Mouse (Mus musculus) ES-CJ7 (cell line): ENCODE results near the gene Slco2a1.
A peak's percentile ranks its signal among the peaks of the same experiment; 100 is the strongest.

Experiments used
- DNase-seq: peaks from one replicate; pipeline ENCODE4 v3.0.0; 2011; ENCODE audit warnings: low read depth, low spot score

The Slco2a1 gene

DNA sequence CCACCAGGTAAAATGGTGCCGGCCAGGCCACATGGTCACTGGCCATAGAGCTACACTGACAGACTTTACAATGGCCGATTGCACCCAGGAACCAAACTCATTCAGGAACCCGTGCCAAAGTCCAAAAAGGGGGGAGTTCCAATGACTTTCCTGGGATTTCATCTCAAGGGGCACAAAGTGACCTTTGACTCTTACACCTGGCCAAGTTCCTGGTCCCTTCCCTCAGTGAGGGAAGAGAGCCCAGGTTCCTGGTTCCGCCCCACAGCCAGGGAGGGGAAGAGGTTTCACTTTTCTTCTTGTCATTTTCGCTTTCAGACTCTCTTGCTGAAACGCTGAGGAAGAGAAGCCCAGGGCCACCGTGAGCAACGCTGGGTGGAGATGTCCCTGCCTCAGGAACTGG, at the start of gene Slco2a1:
TSS of gene Slco2a1 (plus strand) at position 251 of the 400 bp plus-strand sequence.
- DNase-seq, result no peak

DNA sequence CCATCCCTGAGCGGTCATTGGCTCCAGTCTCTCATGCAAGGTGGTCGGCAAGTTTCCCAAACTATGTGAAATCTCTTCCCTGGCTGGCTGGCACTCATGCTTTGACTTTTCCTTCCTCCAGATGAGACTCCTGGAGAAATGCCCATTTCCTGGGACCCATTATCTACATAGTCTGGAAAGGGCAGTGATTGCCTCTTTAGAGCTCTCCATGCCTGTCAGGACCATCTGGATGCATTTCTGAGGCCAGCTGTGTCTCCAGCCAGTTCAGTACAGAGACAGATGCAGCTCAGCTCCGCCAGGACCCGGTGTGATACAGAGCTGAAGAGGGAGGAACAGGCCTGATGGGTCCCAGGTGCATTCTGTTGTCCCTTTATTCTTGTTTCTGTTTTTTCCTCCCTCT, 46.3 kb upstream of the Slco2a1 start:
- no peak for DNase-seq

DNA sequence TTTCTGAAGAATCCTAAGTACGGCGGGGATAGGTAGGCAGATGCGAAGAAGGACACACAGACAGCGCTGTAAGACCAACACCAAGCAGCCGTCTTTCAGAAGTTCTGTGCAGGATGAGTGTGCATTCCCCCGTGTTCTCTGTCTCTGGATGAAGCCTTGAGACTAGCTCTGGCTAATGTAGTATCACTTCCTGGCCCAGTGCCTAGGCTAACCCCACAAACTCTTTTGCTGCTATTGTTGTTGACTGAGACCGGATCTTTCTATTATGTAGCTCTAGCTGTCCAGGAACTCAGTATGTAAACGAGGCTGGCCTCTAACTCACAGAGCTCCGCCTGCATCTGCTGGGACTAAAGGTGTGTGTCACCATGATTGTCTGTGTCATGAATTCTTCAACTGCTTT, 43.6 kb upstream of the Slco2a1 start:
- DNase-seq, result no peak

DNA sequence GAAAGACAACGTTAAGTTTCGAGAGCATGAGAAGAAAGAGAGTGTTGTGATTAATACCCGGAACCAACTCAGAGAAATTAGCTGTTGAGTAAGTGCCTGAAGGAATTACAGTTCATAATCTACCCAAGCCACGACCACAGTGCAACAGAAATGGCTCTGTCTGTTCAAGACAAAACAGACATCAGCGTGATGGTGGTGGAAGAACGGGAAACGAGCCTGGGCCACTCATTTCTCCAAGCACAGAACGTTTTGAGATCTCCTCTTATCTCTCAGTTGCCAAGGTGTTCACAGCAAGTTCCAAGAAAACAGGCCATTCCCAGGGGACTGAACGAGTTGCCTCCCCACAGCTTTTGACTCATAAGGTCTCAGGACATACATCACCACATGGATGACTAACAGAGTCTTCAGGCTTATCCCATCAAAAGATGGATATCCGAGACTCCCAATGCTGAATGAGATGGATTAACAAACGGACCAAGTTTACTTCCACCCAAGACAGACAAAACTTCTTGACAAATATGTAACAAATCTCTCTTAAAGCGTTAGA, 42.0 kb upstream of the Slco2a1 start:
- no peak for DNase-seq

DNA sequence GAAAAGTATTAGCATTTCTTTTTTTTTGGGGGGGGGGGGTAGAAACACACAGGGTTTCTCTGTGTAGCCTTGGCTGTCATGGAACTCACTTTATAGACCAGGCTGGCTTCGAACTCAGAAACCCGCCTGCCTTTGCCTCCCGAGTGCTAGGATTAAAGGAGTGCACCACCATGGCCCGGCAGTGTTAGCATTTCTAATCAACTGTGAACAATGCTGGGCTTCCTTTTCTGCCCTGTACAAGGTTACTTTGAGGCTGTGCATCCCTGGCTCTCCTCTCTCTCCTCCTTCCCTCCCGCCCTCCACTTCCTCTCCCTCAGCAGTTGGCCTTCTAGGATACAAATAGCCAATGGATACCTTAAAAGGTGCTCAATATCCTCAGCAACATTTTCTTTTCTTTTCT, 39.8 kb upstream of the Slco2a1 start:
- DNase-seq, result peak; percentile 74

DNA sequence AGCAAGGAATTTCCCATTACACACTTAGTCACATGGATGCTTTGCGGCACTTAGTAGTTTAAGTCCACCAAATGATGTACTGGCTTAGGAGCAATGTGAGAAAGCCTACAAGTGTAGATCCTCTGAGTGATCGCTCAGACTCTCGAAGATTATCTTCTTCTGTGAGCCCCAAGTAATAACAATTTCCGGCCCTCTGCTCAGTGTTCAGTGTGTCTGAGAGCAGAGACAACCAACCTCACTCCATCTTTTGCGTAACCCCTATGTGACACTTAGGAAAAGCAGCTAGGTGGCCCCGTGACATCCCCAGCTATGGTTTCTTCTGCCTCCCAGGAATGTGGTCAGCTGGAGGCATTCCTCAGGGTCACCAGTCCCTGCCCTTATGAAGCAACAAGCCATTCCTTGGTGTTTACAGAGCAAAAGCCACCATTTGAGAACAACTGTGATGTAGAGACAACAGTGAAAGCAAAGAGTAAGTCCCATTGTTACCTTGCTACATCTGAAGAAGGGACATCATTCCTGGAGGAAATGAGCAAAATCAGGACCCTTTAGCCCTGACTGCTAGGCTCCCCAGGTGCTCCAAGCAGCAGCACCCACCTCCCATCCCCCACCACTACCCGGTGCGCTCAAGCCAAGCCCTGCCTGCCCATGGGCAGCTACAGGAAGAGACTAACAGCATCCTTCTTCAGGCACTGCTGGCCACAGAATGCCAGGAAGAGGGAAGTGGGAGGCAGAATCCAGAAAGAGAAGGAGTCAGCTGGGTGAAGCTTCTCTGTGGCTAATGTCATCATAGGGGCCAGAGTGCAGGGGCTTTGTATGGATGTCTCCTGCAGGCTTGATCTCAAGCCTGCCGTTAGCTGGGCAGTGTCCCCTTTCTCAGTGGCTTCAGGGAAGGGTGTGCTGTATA, 37.2 kb upstream of the Slco2a1 start:
- no peak for DNase-seq

DNA sequence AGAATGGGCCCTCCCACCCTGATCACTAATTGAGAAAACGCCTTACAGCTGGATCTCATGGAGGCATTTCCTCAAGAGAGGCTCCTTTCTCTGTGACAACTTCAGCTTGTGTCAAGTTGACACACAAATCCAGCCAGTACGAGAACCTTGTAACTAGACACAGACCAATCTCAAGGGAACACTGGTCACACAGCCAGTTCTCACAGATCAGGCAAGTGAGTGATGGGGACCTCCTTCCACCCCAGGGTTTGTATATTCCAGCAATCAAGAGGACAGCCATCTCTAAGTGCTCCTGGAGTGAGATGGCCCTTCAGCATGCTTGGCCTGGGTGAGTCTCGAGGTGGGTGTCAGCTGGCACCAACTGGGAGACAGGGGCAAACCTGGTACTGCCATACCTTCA, 32.6 kb upstream of the Slco2a1 start:
- DNase-seq, result no peak

DNA sequence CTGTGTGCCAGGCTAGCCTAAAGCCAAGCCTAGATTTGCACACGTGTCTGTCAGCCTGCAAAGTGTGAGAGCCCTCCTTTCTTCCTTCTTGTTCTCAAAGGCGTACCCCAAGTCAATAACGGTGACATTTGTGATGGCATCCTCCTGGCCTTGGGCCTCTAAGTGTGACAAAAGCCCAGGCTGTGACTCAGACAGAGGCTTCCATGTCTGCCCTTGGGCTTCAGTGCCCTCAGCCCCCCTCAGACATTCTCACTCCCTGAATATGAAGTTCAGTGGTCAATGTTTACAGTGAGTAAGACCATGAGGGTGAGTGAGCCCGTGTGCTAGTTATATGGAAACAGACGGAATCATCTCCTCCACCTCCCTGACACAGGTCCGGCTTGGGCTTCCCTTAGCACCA, 29.8 kb upstream of the Slco2a1 start:
- DNase-seq, result no peak

DNA sequence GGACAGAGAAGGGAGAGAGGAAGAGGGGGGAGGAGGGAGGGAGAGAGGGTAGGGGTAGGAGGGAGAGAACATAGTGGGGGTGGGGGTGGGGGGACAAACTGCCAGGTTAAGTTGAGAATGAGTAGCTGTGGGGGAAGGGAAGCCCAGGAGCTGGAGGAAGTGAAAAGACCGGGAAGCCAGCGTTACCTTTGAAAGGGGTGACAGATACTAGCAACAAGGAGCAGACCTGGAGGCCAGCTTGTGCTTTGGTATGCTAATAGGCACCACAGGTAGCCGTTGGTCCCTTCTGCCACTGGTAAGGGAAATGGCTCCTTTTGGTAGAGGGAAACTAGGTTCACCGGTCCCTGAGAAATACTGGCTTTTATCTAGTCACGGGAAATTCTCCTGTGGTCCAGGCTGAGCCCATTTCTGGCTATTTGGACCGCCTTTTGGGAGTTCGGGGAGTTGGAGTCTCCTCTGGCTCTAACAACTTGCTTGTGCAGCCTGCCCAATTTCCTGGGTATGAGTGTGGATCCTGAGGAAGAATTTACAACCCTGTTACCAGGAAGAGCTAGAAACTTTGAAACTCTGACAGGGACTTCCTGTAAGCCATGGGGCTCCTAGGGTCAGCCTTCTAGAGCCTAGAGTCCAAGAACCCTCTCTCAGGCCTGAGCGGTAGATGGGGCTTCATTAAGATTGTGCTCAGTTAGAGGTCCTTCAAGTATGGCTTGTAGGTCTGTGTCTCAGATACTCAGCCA, 27.0 kb upstream of the Slco2a1 start:
- peak; percentile 84 for DNase-seq

DNA sequence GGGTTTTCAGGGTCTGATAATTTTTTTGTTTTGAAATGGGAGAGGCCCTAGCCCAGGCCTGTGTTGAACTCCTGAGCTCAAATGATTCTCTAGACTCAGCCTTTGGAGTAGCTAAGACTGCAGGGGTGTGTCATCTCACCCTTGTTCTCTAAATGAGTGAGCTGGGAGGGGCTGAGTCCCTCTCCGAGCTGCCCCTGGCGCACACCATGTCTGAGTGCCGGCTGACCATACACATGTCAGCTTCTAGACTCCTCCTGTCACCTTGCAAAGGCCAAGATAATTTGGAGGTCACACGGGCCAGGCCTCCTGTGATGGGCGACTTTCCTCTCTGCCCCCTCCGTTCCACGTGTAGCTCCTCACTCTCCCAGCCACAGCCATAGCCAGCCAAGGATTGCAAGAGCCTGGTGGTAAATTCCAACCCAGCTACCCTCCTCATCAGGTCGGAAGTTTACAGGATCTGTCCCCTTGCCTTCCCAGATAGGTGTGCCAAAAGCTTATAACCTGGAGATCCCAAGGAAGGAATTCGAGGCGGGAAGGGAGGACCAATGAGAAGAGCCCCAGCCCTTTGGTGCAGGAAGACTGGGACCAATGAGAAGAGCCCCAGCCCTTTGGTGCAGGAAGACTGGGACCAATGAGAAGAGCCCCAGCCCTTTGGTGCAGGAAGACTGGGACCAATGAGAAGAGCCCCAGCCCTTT, 26.3 kb upstream of the Slco2a1 start:
- peak; percentile 50 for DNase-seq

DNA sequence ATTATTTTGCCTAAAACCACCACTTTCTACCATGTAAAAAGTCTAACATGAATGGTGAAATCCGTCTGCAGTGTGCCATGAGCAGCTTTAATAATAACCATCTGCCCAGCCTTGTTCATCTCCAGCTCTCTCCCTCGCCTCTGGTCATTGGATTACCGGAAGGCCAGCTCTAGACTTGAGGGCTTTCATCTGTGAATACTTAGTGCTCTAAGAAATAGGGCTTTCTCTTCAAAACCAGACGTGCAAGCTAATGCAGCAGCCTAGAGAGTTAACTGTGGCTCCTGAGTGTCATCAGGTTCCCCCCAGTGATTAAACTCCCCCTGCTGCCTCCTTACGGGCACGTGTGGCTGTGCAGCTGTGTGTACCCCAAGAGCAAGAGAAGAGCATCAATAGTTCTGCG, 25.2 kb upstream of the Slco2a1 start:
- DNase-seq, result no peak

DNA sequence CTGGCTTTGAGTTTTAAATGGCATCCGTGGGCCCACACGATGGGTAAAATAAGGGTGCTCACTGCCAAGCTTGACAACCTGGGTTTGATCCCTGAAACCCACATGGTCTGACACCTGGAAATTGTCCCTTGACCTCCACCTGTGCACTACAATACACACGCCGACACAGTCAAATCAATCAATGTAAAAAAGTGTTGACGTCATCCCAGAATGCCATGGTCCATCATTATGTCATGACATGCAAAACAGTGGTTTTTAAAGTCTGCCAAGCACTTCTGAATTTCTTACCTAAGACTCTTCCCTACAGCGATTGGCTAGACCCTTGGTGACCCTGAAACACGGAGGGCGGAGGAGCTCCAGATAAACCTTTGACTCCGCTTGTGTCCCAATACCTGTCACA, 23.9 kb upstream of the Slco2a1 start:
- DNase-seq, result no peak

DNA sequence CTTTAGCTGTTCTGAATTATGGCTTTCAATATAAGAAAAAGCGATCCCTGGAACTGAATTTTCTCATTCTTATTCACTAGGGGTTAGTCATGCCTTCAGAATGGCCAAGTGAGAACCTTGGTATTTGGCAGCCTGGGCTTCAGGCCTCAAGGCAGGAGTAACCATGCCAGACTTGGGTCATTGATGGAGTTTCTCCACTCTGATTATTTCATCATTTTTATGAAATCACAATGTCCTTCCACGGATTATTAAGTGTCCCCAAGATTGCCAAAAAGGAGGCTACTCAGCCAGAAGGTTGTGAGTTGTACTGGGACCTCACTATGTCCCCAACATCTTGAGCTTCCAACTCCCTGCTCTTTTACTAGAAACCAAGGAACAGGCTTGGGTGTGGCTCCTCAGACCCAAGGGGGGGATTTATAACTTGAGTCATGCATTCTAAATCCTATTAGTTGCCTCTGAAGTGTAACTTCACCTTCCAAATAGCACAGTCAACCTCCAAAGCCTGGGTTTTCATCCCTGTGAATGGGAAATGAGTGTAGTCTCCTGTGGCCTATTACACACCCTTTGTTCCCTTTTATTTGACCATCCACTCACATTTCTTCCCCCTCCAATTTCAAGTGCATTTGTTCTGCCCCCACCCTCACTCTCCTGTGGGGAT, 16.0 kb upstream of the Slco2a1 start:
- DNase-seq, result no peak

DNA sequence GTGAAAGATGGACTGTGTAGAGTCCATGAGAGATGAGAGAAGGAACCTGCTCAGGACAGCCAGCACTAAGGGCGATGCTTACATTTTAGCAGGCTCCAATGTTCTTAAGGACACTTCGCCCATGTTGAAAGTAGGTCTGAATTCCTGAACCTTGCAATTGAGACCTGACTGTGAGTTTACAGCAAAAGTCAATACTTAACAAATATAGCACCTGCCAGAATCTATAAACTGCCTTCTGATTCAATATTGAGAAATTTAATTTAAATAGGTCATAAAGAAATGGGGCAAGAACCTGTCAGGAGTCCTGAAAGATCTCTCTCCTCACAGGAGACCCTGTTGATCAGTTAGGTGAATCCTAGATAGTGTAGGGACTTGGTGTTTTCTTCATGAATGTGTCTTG, 12.6 kb upstream of the Slco2a1 start:
- DNase-seq, result no peak

DNA sequence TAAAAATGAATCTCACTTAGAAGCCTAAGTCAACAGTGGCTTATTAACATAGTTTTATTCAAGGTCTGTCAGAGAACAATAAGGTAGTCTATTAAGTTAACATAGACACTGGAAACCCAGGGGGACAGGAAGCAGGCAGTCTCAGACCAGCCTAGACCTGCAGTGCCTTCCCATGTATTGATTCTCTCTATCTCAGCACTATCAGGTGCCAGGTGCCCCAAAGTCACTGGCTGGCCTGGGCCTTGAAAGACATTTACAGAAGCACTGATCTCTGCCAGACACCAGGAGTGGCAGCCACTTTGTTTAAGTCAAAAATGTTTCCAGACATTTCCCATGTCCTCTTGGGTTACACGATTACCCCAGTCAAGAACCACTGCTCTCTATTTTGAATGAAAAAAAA, 11.4 kb upstream of the Slco2a1 start:
- DNase-seq, result no peak

DNA sequence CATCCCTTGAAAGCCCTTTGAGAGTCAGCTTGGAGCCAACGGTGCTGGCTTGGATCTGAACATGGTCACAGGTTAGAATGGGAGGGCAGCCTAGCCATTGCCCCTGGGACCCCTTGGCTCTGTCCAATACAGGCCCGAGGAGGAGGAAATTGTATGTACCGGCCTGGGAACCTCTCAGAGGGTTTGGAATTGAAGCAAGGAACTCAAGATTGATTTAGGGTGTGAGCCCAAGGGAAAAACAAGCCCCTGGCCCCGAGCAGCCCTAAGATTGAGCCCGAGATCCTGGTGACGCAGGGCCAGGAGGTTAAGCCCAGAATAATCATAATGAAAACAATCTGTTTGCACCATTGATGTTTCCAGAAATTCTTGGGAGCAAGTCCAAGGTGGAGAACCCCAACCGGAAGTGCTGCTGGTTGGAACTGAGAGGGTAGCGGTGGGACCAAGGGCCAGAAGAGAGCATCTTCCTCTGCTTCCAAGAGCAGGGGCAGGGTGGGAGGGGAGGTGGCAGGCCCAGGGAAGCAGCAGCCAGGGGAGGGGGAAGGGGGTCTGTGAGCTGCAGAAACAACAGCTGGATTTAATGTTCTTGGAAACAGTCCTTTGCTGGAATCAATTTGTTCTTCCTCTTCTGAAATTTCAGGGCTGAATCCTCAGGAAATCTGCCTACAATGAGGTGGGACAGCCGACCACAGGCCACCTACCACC, 10.6 kb upstream of the Slco2a1 start:
- DNase-seq, result no peak

DNA sequence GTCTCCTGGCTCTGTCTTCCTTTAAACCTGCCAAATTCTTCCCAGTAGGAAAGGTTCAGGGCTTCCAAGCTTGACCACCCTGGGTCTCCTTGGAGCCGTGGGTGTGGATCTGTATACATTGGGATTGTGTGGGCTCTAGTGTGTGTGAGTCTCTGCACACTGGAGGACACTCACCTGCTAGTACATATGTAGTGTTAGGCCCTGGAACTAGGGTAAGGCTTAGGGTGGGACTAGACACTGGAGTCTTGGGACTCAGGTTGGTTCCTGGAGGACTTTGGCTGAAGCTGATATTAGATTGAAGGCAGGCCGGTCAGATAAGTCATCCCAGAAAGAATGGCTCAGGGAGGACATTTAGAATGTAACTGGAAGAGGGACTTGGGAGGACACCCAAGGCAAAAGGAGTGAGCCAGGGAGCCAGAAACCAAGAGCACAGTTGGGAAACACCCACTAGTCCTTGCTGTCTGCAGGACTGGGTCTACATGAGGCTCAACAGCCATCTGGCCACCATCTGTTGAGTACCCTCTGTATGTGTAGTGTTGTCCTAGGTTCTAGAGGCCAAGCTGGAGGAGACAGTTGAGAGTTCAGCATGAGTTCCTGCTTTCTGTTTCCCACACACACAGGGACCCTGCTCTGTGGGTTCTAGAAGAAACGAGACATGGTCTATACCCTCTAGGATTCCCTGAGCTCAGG, 9.4 kb upstream of the Slco2a1 start:
- no peak for DNase-seq

DNA sequence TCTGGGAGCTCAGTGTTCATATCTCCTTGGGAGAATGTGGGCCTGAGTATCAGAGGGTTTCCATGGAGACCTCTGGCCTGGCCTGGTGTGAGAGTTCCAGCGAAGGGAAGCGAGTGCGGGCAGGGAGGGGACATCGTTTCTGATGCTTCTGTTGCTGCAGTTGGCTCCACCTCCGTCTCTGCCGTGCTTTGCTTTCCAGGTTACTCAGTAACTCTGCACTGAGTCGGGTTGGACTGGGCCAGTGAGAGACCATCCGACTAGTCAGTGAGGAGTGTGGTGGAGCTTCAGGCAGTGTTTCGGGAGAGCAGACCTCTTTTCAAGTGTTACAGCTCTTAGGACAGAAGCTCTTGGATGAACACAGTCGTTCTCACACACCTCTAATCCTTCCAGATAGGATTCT, 8.6 kb upstream of the Slco2a1 start:
- no peak for DNase-seq

DNA sequence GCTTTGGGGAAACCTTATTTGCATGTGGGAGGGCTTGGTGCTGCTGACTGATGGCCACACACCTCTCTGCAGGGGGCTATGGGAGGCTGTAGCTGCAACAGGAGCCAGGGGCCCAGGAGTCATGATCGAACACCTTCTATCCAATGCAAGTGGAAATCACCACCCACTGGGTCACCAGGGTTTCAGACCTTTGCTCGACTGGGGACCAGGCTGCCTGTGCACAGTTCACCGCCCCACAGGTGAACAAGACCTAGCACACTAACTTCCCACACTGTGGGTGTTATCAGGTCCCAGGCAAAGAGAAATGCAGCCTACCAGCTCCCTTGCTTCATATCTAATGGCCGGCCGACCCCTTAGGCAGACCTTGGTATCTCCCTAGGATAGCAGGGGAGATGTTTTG, 8.1 kb upstream of the Slco2a1 start:
- DNase-seq, result no peak

DNA sequence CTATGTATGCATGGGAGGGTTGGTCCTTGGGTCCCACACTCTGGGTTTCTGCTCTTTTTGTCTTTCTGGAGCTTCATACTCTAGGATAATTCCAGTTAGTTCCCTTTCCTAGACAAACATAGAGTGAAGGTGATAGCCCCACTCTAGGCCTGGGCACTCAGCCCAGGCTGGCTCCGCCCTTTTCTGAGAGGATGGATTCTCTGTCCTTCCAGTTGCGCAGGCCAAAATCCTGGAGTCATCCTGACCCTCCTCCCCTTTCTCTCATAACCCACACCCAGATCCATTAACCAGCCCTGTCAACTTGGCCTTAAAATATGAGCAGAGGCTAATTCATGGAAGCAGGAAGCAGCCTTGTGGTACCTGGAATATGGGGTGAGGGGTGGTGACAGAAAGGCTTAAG, 6.7 kb upstream of the Slco2a1 start:
- no peak for DNase-seq
